Mouse (Mus musculus) layer of hippocampus, postnatal 14 days (tissue): Measurements from ENCODE around the gene Nosip. TPM values are rescaled to one million over a fixed set of nuclear protein-coding genes. Genes with fewer than 3 reads are reported as not detected.
"Not testable (repeated sequence)": the region's sequence is repeated elsewhere in the genome, so short reads cannot be mapped to it uniquely, and the experiment has no call there.

ENCODE experiments used
- DNase-seq, 2 experiments: peaks; one replicate each; pipeline ENCODE4 v3.0.0; 2021 to 2022; ENCODE audit warnings: low spot score in 2 of 2, mixed read lengths in 1 of 2
- total RNA-seq, 2 experiments: library from RNA; stranded (reverse); gene quantifications; 2 replicates each; pipeline ENCODE4 v1.2.3; 2021

Gene Nosip
- total RNA-seq, 2 experiments from 2014 or later, result 49.2 to 55.4 TPM

DNA sequence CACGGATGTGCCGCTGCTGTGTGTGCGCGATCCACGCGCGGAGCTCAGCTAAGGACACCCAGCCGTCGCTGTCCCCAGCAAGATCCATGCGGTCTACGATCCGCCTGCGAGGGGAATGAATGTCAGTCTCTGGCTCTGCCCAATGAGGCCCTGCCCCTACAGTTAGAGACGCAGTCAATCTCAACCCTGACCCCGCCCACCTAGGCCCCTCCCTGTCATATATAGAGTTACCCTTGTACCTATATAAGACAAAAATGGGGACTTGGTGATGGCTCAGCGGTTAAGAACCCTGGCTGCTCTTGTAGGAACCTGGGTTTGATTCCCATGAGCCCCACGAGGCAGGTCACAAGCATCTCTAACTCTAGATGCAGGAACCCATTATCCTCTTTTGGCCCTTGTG lies 26.4 kb downstream of the Nosip start:
- DNase-seq, result no peak

GRCm38 (mm10) chr7:45090251-45090977 lies 28.2 kb downstream of the Nosip start:
- DNase-seq, result no peak

- DNase-seq, result no peak
Observed at GRCm38 (mm10) chr7:45091001-45091990, 29.1 kb downstream of the Nosip start.

DNA sequence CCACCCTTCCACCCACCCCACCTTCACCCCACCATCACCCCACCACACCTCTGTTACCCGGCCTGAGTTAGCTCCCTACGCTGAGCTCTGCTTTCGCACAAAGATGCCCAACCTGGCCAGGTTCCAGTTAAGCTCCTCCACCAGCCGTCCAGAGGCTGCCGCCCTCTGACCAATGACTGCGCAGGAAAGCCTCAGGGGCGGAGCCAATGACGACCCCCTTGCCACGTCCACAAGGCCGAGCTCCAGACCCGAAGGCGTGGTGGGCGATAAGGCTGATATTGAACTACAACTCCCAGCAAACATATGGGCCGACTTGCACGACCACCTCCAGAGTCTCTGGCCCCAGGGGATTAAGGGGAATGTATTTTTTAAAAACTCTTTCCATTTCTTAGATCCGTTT lies 29.8 kb downstream of the Nosip start, which contains the start of gene Rcn3:
Rcn3 (minus strand) TSS at position 174 of the 400 bp plus-strand sequence.
- DNase-seq, result peak in 1 of 2 experiments; percentile 70

- DNase-seq, result no peak
Observed at GRCm38 (mm10) chr7:45092828-45093515, 30.7 kb downstream of the Nosip start.

GRCm38 (mm10) chr7:45093516-45093905 lies 31.3 kb downstream of the Nosip start:
- DNase-seq, result no peak

DNA sequence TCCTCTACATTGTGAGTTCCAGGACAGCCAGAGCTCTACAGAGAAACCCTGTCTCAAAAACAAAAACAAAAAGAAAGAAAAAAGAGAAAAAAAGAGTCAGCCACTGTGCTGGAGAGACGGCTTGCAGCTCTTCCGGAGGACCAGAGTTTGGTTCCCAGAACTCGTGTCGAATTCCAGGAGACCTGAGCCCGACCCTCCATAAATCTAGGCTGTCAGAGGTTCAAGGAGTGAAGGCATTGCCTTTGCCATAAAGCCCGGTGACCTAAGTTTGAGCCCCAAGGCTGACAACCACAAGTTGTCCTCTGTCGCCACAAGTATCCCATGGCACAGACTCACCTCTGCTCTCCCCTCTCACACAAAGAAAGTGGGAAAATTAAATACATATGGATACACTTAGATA lies 31.9 kb downstream of the Nosip start:
- DNase-seq, result no peak

DNA sequence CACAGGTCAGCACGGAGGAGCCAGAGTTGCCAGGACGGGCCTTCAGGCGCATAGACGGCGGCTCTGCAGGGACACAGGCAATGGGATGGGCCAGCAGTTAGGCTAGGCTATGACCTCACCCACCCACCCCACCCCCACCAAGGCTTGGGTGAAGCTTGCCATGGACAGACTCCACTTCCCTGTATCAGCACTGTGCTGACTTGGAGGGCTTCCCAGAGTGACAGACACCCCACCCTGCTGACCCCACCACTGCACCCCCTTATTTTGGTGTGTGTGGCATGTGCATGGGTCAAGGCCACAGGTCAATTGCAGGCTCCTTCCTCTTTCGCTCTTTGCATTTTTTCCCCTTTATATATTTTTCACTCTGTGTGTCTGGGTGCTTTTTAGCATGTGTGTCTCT lies 33.1 kb downstream of the Nosip start:
- DNase-seq, result no peak

GRCm38 (mm10) chr7:45095965-45096364 lies 33.7 kb downstream of the Nosip start:
- not testable (repeated sequence) for DNase-seq

- DNase-seq, result no peak
Observed at GRCm38 (mm10) chr7:45097479-45097878, 35.2 kb downstream of the Nosip start.

- DNase-seq, result no peak
Observed at GRCm38 (mm10) chr7:45098541-45099240, 36.5 kb downstream of the Nosip start.

DNA sequence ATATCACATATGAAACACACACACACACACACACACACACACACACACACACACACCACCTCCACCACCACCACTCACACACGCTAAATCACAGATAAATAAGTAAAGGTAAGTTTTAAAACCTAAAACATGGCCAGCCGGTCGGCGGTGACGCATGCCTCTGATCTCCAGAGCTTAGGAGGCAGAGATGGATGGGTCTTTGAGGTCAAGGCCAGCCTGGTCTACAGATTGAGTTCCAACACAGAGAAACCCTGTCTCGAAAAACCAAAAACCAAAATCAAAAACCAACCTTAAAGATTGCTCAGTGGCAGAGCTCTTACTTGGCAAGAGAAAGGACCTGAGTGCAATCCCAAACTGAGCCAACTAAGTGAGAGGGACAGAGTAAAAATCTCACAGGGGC lies 37.8 kb downstream of the Nosip start:
- no peak for DNase-seq

DNA sequence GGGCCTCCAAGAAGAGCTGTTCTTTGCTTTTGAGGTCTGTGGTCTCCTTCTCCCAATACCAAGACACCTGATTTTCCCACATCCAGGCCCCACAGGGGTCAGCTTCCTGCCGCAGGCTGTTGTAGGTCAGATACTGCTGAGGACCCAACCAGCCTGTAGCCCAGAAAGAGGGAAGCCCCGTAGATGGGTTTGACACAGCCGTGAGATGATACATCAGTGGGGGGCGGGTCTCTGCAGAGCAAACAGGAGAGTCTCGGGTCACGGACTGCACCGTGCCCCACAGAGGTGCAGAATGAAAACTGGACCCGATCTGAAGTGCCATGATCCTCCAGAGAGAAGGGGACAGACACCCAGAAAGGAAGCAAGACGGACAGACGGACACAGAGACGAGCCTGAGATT lies 40.2 kb downstream of the Nosip start:
- no peak for DNase-seq

- DNase-seq, result no peak
Observed at GRCm38 (mm10) chr7:45102940-45103585, 40.8 kb downstream of the Nosip start.

DNA sequence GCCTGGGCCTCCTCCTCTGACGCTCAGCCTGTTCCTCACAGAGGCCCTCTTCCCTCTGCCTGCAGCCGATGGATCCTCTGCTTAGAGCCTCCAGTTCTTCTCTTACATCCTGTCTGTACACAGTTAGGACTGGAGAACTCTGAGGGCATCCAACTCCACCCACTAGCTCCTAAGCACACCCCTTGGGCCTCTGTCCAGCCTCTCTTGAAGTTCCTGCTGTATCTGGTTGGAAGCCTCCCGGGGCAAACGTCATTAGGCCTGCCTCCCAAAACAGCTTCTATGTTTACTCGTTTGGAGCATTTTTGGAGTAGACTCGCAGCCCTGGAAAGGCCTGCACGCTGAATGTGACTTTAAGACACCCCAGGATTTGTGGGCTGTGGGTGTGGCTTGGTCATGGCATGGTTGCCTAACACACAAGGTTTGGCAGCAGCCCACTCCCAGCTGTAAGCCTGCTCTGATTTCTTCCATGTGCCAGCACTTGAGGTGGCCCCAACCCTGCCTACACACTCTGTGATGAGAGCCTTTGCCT lies 41.5 kb downstream of the Nosip start, which contains the start of gene Fcgrt:
Fcgrt (minus strand) TSS at position 200 of the 529 bp plus-strand sequence.
- DNase-seq, result peak in 1 of 2 experiments; percentile 67

- no peak for DNase-seq
Observed at GRCm38 (mm10) chr7:45104941-45105340, 42.7 kb downstream of the Nosip start.

DNA sequence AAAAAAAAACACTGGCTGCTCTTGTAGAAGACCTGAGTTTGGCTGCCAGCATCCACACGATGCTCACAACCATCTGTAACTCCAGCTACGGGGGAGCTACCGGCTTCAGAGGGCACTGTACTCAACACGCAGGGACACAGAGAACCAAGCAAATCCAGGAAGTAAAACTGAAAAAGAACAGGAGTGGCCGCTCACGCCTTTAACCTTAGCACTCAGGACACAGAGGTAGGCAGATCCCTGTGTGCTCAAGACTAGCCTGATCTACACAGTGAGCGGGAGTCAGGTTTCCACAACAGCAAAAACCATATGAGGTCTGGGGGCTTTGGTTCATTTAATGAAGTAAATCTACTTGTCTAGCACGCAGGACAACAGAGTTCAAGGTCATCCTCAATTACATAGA lies 43.3 kb downstream of the Nosip start:
- no peak for DNase-seq

DNA sequence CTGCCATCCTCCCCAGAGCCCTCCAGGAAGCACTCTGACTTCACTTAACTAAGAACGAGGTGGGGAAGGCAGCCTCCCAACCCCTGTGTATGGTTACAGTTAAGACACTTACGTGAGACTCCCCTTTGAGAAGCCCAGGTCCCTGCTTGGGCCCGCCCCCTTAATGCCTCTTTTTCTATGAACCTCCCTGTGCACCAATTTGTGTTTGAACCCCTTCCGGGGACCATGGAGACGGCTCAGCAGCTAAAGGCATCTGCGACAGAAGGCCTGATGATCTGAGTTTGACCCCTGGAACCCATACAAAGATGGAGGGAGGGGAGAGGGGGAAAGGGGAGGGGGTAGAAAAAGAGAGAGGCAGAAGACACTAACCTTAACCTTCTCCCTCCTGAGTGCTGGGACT lies 44.2 kb downstream of the Nosip start:
- no peak for DNase-seq

- no peak for DNase-seq
Observed at GRCm38 (mm10) chr7:45107052-45107645, 44.9 kb downstream of the Nosip start.

- not testable (repeated sequence) for DNase-seq
Observed at GRCm38 (mm10) chr7:45110089-45110488, 47.9 kb downstream of the Nosip start.
